Mouse (Mus musculus): ENCODE results near the gene Otop2.

DNA sequence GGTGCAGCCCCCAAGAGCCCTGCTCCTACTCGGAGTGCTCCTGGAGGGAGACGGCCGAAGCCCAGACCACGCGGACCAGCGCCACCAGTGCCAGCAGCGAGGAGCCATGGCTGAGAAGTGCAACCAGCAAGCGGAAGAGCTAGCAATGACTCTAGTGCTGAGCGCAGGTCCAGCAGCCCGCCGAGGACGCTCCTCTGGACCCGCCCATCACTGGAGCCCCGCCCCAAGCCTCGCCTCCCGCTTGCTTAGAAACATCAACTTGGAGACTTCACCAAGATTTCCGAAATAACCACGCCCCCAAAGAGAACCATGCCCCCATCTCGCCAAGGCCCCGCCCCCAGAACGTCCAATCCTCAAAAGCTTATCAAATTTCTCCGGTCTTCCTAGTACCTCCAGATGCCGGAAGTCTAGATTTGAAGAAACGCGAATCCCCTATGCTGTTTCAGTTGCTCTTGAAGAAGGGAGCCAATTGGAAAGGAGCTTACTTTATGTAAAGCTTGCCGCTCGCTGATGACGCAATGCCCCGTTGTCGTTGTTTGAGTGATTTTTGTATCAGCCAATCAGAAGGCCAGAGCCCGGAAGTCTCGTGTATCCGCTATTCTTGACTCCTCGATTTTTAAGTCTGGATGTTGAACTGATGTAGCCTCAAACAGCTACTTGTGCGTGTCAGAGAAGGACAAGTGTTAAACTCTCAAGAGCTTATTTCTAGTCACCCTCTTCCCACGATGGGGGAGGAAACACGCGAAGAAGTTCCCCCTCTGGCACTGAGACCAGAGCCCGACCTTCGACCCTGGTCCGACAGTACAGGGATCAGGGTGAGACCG, 30.0 kb upstream of the Otop2 start, which contains the start of gene Fdxr:
- TF ChIP-seq CTCF (IDR thresholded peaks at IDR 0.05; ENCODE audit: low read depth), result peak; percentile 24; the same call in 1 of the 2 replicates
- TF ChIP-seq EP300 (IDR thresholded peaks at IDR 0.05; ENCODE audit: low read depth), result peak; percentile 86
